Mouse (Mus musculus) embryonic facial prominence, embryonic 12.5 days (tissue): ENCODE data around the gene Terb1. TPM values are rescaled to one million over a fixed set of nuclear protein-coding genes. Genes with fewer than 3 reads are reported as not detected.

Experiments
- ATAC-seq: fragments of 200-750 bp; cut with Nextera tagmentation; 2 replicates; pipeline ENCODE4 v1.8.0; 2017; ENCODE audit not compliant: insufficient number of reproducible peaks, insufficient read depth, low FRiP score, low TSS enrichment
- H3K27ac ChIP-seq: fragments of 300-500 bp; sonication (generic); 2 replicates; pipeline ENCODE4 v1.5.1; 2016; ENCODE audit warnings: mild to moderate bottlenecking
- H3K27me3 ChIP-seq: fragments of 300-500 bp; sonication (generic); 2 replicates; pipeline ENCODE4 v1.6.1; 2016; ENCODE audit warnings: mild to moderate bottlenecking, moderate library complexity
- H3K36me3 ChIP-seq: fragments of 300-500 bp; sonication (generic); 2 replicates; pipeline ENCODE4 v1.6.1; 2016; ENCODE audit warnings: mild to moderate bottlenecking
- H3K4me1 ChIP-seq: fragments of 300-500 bp; sonication (generic); 2 replicates; pipeline ENCODE4 v1.6.1; 2016
- H3K4me2 ChIP-seq: fragments of 300-500 bp; sonication (generic); replicated peaks from 2 replicates; pipeline ENCODE4 v1.6.1; 2016; ENCODE audit warnings: mild to moderate bottlenecking, moderate library complexity
- H3K4me3 ChIP-seq: fragments of 300-500 bp; sonication (generic); 2 replicates; pipeline ENCODE4 v1.5.1; 2016; ENCODE audit warnings: mild to moderate bottlenecking
- H3K9ac ChIP-seq: fragments of 300-500 bp; sonication (generic); 2 replicates; pipeline ENCODE4 v1.6.1; 2016; ENCODE audit warnings: mild to moderate bottlenecking, moderate library complexity
- H3K9me3 ChIP-seq: fragments of 300-500 bp; sonication (generic); 2 replicates; pipeline ENCODE4 v1.6.1; 2016; ENCODE audit warnings: mild to moderate bottlenecking, moderate library complexity
- WGBS: fragments of 180-500 bp; shearing (Covaris S2); methylation state at CpG from one replicate; pipeline ENCODE4 v1.1.7; 2016; 5-methylcytosine and 5-hydroxymethylcytosine counted together
- polyA plus RNA-seq: library from polyadenylated mRNA; unstranded; fragments of >200 nt; fragmentation: Nextera tagmentation; extraction: Ambion mirVana; gene quantifications from 2 replicates; pipeline ENCODE4 v1.2.1, GENCODE M21; 2016

Gene Terb1
- polyA plus RNA-seq, 1 experiment from 2014 or later: 0.24 TPM

DNA sequence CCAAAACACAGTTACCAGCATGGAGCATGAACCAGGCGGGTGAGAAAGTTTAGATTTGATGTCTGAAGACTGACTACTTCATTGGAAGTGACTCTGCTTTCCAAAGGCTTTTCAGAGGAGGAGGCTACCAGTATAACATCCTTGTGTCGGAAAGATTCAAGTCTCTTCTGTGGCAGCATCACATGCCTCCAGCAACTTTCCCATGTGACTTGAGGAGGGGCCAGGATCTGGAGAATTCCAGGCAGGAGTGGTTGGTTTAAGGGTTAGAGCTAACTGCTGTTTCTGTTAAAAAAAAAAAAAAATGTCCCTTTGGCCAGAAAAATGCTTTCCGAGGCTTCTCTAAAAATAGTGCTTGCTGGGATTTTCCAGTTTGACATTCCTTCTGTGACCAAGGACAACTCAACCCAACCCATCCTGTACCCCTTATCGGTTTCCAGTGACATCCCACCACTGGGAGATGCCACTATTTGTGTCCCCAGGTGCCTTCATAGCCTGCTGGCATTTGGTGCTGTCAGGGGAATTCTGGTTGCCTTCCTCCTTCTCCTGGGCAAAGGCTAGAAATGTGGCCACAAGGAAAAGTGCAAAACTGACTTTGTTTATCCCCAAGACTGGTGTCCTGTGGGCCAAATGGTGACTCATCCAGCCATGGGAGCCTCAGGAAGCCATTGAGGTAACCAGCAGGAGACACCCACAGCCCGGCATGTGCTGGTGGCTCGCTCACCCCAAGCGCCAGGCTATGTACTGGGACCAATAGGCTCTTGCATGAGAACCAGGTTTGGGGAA is 101.2 kb downstream of the Terb1 start:
- no peak for ATAC-seq
- no peak overlapping the region for H3K9ac ChIP-seq
- no peaks in the 10 kb centered on the region for H3K9me3 ChIP-seq
- no peak overlapping the region for H3K4me3 ChIP-seq
- H3K4me1 ChIP-seq: no peaks in the 10 kb centered on the region
- H3K4me2 ChIP-seq: no peak overlapping the region
- no peaks in the 10 kb centered on the region for H3K27me3 ChIP-seq
- no peak overlapping the region for H3K27ac ChIP-seq
- WGBS: 90% methylated on average over 7 of the region's 7 CpGs
- H3K36me3 ChIP-seq: no peaks in the 10 kb centered on the region

DNA sequence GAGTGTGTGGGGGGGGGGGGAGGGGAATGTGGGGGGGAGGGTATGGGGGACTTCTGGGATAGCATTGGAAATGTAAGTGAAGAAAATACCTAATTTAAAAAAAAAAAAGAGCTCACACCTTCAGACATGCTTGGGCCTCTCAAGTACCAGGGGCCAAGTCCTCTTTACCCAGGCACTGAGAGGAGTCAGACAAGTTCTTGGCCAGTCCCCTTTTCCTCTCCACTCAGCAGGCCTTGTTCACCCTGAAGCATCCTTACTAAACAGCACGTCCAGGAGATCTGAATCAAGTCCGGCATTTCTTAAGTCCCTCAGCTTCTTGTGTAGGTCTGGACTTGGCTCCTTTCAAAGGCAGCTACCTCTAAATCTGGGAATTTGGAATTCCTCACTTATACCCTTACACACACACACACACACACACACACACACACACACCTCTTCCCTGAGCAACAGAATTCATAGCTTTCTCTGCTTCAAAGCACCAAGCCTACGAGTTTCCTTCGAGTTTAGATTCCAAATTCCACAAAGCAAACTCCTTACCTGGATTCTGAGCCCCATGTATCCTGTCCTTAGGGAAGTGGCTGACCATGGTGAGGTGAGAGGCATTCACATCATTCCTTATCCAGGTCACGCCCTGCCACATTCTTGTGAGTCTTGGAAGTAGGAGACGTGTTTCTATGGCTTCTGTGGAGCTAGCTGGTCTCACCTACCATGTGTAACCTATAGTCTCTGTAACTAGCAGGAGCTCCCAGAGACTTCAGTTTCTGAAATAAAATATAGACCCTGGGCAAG is 103.2 kb downstream of the Terb1 start:
- H3K4me2 ChIP-seq: no peak overlapping the region
- ATAC-seq: no peak
- H3K9me3 ChIP-seq: no peaks in the 10 kb centered on the region
- H3K9ac ChIP-seq: no peak overlapping the region
- H3K36me3 ChIP-seq: no peaks in the 10 kb centered on the region
- H3K27me3 ChIP-seq: no peaks in the 10 kb centered on the region
- 77% methylated on average over 6 of the region's 6 CpGs for WGBS
- no peak overlapping the region for H3K27ac ChIP-seq
- no peaks in the 10 kb centered on the region for H3K4me1 ChIP-seq
- H3K4me3 ChIP-seq: no peak overlapping the region

- no peak for ATAC-seq
- no peak overlapping the region for H3K9ac ChIP-seq
Measured at GRCm38 (mm10) chr8:104405430-104406187, 104.1 kb downstream of the Terb1 start.

GRCm38 (mm10) chr8:104403596-104403995 is 106.1 kb downstream of the Terb1 start:
- H3K36me3 ChIP-seq: no peaks in the 10 kb centered on the region
- no peak overlapping the region for H3K4me3 ChIP-seq
- H3K4me2 ChIP-seq: no peak overlapping the region
- H3K4me1 ChIP-seq: no peaks in the 10 kb centered on the region
- no peaks in the 10 kb centered on the region for H3K27me3 ChIP-seq
- H3K27ac ChIP-seq: no peak overlapping the region
- 70% methylated on average over 3 of the region's 3 CpGs for WGBS
- H3K9ac ChIP-seq: no peak overlapping the region
- no peaks in the 10 kb centered on the region for H3K9me3 ChIP-seq
- no peak for ATAC-seq

More at GRCm38 (mm10) chr8:104405430-104406187, 104.1 kb downstream of the Terb1 start:
- Histone ChIP-seq H3K4me1 (no peaks in the 10 kb centered on the region), H3K4me2 (no peak overlapping the region), H3K36me3 (no peaks in the 10 kb centered on the region), H3K27me3 (no peaks in the 10 kb centered on the region), H3K27ac (no peak overlapping the region), H3K9me3 (no peaks in the 10 kb centered on the region), H3K4me3 (no peak overlapping the region)
- WGBS: 70% methylated on average over 15 of the region's 15 CpGs

Other genes starting within 250 kb of the Terb1 start
- not detected in 2 replicates for gene Cmtm2a, start 216.7 kb downstream of the Terb1 start, polyA plus RNA-seq
- not detected in 2 replicates for gene Gm45711, start 199.8 kb downstream of the Terb1 start, polyA plus RNA-seq
- not detected in 2 replicates for gene Cmtm1, start 199.8 kb downstream of the Terb1 start, polyA plus RNA-seq
- gene Gm11020, start 188.3 kb downstream of the Terb1 start, polyA plus RNA-seq: not detected in 2 replicates
- gene Cmtm2b, start 187.7 kb downstream of the Terb1 start, polyA plus RNA-seq: not detected in 2 replicates
- gene Cmtm3, start 170.5 kb downstream of the Terb1 start, polyA plus RNA-seq: 168 and 173 TPM in 2 replicates
- 3.0 and 3.3 TPM in 2 replicates for gene Cmtm4, start 114.1 kb downstream of the Terb1 start, polyA plus RNA-seq
- 87.3 and 89.1 TPM in 2 replicates for gene Dync1li2, start 66.9 kb downstream of the Terb1 start, polyA plus RNA-seq
- 129 TPM in 2 replicates for gene Nae1, start 24.7 kb upstream of the Terb1 start, polyA plus RNA-seq
- gene Car7, start 24.8 kb upstream of the Terb1 start, polyA plus RNA-seq: 0.83 and 0.97 TPM in 2 replicates
- 13.2 and 13.7 TPM in 2 replicates for gene Pdp2, start 81.5 kb upstream of the Terb1 start, polyA plus RNA-seq
- gene Cdh16, start 114.5 kb upstream of the Terb1 start, polyA plus RNA-seq: not detected in 2 replicates
- gene Rrad, start 121.4 kb upstream of the Terb1 start, polyA plus RNA-seq: 3.5 and 5.1 TPM in 2 replicates
- 83.7 and 87.9 TPM in 2 replicates for gene Ciao2b, start 132.1 kb upstream of the Terb1 start, polyA plus RNA-seq
- gene Ces2a, start 224.1 kb upstream of the Terb1 start, polyA plus RNA-seq: not detected in 2 replicates